Mouse (Mus musculus) right cerebral cortex, postnatal 10 days (tissue): ENCODE results near the gene Gamt.

Experiments used
- DNase-seq, 2 experiments: peaks; one replicate each; pipeline ENCODE4 v3.0.0; 2021; ENCODE audit warnings: low spot score in 2 of 2

The Gamt gene

DNA sequence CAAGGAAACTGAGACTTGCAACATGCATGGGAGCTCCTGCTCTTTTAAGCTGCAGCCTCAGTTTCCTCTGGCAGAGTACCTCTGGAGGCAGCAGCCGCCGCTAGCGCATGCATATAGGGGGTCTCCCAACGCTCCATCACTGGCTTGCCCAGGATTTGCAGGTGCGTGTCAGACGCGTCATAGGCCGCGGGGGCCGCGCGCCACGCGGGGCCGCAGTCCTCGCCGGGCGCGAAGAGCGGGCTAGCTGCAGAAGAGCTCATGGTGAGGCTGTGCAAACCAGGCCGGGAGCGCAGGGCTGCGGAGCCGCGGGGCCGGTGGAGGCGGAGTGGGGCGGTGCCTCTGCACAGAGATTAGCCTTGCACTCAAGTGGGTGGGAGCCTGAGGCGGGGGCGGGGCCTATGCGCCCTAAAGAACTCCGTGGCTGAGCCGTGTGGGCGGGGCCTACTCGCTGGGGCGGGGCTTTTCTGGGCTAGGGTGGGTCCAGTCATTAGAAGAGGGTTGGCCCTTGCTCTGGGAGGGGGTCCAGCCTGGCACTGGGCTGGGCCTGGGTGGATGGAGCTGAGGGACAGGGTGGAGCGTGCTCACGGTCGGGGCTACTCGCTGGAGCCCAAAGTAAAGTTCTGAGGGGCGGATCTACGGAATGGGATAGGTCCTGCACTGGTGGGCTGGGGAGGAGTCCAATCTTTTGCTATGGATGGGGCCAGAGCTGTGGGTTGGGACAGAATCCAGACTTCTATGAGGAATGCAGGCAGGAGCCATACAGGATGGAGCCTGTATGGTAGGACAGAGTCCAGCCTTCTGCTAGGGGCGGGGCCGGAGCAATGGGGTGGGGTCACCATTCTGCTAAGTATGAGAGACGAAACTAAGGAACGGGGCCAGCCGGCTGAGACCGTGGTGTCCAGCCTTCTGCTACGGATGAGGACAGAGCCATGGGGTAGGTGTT lies at the start of gene Gamt, which contains the start of gene Dazap1:
Gamt (minus strand) TSS at position 371 of the 943 bp plus-strand sequence.
Dazap1 (plus strand) TSS at position 845 of the 943 bp plus-strand sequence.
- DNase-seq, result peak; percentile 95 to 96

- DNase-seq, result peak in 1 of 2 experiments; percentile 38
These were observed 44.0 kb upstream of the Gamt start for GRCm38 (mm10) chr10:80304862-80305261.

- no peak for DNase-seq
These were observed 43.6 kb upstream of the Gamt start for GRCm38 (mm10) chr10:80304458-80304857.

DNA sequence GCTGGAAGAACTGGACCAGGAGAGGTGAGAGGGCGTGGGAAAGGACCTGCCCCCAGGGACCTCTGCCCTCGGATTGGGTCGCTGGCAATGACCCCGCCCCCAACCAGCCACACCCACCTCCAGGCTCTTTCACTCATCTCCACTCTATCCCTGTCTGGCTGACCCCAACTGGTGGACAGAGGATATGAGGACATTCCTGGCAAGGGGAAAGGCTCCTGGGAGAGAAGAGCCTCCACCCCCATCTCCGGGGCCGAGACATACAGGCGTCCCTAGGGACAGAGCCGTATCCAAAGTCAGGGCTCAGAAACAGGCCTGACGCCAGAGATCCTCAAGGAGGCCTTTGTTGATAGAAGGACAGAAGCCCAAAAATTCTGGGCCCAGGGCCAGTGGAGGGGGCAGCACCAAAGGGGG lies 41.7 kb upstream of the Gamt start:
- peak; percentile 88 to 91 for DNase-seq

- DNase-seq, result no peak
These were observed 41.2 kb upstream of the Gamt start for GRCm38 (mm10) chr10:80302082-80302355.

DNA sequence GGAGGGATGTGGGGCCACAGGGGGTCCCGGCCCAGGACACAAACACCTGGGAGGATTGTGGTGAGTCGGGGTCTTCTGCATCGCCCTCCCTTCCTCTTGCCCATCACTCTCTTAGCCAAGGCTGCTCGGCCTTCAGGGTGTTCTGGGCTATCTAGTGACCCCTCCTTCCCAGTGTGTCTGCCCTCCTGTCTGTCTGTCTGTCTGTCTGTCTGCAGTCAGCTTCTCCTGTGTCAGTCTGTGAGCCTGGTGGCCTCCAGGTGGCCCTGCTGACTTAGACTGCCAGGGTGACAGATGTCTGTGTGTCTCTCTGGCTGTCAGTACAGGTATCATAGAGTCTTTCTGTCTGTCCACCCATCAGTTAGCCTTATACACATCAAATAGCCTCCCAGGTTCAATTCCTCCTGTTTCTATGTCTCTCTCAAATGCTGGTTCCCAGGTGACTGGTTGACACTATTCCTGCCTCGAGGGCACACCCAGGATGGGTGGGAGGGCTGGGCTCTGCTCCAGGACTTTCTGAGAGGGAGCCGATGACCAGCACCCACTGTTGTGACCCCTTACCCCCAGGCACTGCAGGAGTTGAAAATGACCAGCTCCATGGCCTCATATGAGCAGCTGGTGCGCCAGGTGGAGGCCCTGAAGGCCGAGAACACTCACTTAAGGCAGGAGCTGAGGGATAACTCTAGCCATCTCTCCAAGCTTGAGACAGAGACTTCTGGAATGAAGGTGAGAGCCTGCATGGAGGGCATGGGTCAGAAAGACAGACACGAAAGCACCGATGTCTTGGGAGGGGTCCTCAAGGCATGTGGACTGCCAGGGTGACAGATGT lies 40.7 kb upstream of the Gamt start:
- DNase-seq, result no peak

DNA sequence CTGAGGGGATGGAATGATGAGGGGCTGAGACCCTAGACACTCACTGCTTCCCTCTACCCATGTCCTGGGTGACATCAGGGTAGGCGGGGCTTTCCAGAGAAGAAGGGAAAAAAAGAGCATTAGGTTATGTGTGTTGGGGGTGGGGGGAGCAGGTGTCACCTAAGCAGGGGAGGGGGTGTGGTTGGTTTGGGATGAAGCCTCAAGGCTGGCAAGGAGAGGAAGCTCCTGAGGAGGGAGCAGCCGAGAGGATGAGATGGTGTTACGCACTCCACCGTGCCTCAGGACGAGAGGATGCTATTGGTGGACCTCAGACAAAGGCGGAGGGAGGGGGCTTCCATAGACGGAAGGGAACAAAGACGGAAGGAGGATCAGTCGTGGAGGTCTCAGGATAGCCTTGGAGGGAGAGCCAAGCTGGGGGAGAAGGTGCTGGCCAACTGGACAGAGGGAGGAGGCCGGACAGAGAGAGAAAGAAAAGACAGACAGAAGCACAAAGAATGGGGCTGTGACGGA lies 39.9 kb upstream of the Gamt start:
- DNase-seq, result peak; percentile 82 to 90

GRCm38 (mm10) chr10:80299824-80300223 lies 39.0 kb upstream of the Gamt start:
- DNase-seq, result no peak

DNA sequence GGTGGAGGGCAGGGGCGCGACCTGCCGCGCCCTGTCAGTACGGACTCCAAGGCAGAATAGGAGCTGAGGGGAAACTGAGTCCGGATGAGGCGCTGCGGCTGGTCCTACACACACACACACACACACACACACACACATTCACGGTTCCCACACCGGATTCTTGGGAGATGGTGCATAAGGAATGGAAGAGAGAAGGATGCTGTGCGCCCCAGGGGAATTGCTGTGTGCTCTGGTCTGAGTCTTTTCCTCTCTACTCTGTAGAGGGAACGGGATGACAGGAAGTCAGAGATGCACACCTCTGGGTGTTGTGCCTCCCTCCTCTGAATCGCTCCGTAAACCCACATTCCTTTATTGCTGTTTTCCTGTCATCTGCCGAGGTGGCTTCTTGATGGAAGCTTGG lies 38.5 kb upstream of the Gamt start:
- no peak for DNase-seq

- peak; percentile 97 for DNase-seq
These were observed 37.9 kb upstream of the Gamt start for GRCm38 (mm10) chr10:80298571-80299281.

- DNase-seq, result no peak
These were observed 36.8 kb upstream of the Gamt start for GRCm38 (mm10) chr10:80297526-80298133.

- DNase-seq, result peak in 1 of 2 experiments; percentile 66
These were observed 36.0 kb upstream of the Gamt start for GRCm38 (mm10) chr10:80296824-80297223.

DNA sequence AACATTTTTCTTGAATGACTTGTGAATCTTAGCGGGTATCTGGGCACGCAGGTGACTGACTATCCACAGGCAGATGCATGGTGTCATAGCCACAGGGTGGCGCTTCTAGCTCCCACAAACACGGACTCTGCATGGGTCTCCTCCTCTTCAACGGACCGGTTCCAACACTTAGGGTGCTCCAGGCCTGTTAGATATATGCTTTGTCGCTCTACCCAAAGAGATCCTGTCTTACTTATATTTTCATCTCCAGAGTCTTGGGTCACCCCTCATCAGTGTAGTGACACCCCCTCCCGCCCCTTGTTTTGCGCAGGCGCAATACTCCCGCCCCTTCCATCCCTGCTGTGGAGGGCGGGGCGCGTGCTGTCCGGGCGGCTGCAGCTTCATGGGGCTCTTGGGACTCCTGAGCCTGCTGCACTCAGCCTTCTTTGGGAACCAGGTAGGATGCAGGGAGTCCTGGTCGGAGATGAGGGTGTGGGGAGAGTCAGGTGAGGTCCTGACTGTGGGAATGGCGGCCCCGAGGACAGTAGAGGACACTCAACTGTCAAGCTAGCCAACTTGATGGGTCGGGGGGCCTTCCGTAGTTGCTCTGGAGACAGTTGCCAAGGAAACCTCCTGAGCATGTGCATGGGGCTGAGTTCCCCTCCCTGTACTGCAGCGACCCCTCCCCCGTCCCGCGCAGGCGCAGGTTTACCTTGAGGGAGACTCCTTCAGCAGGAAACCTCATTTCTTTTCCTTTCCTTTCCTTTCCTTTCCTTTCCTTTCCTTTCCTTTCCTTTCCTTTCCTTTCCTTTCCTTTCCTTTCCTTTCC lies 35.0 kb upstream of the Gamt start, which contains the start of gene Apc2:
Apc2 (plus strand) TSS at position 360 of the 808 bp plus-strand sequence.
- peak; percentile 90 to 92 for DNase-seq

DNA sequence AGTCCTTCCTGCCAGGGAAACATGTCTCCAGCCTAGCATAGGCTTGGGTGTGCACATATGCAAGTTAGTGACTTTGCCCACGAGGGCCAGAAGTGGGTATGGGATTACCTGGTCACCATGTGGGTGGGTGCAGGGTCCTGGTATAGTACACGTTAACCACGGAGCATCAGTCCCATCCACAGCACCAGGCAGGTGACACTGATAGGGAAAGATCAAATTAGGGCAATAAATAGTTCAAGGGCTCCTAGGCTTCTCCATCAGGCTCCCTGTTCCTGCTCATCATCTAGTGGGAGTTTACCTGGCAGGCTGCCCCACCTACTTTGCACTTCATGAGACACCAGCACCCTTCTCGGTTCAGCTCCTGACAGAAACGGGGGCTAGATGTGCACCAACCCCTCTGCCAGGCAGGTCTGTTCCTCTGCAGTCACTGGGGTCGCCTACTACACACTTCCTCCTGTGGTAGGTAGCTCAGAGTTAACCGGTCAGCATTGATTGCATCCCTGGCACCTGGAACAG lies 34.0 kb upstream of the Gamt start:
- peak in 1 of 2 experiments; percentile 73 for DNase-seq

DNA sequence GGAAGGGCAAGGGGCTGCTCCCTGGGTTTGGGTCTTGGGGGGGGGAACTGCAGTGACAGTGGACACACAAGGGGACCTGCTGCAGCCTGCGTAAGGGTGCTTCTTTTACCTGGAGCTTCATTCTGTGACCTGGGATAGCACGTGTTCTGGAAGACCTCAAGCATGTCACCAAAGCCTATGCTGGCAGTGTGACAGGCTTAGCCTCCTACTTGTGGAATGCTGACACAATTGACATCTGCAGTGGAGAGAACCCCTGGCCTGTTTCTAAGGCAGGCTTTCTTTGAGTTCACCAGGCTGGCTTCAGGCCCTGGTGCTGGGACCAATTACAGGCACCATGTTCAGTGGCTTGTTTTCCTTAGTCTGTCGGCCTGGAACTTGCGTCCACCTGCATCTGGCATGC lies 33.5 kb upstream of the Gamt start:
- DNase-seq, result no peak

DNA sequence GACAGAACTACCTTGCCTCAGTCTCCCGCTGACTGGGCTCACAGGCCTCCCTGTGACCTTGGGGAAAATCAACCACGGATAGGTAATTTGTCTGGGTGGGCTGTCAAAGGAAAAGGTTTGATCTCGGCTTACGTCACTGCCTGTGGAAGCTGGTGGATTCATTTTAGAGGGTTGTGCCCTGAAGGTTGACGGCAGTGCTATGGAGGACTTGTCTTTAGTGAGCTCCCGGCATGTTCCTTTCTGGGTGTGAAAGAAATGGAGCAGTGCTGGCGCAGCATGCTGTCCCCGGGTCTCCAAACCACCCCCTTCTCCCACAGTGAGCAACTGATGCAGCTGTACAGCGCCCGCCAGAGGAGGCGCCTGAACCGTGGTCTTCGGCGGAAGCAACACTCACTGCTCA lies 32.5 kb upstream of the Gamt start:
- DNase-seq, result no peak

GRCm38 (mm10) chr10:80292251-80293146 lies 31.7 kb upstream of the Gamt start, which contains the start of gene Rps15:
Gene Rps15, plus strand, starts transcription at chr10:80292453.
- peak; percentile 96 to 97 for DNase-seq

- no peak for DNase-seq
These were observed 27.8 kb upstream of the Gamt start for GRCm38 (mm10) chr10:80288657-80289056.

GRCm38 (mm10) chr10:80288097-80288496 lies 27.3 kb upstream of the Gamt start:
- DNase-seq, result no peak
